Mouse (Mus musculus): ENCODE data around the gene Tcp11.

Gene Tcp11

GRCm38 (mm10) chr17:28040620-28041019 is 39.8 kb downstream of the Tcp11 start:
- no peak for DNase-seq (ENCODE audit: low spot score in 2 of 2)

DNA sequence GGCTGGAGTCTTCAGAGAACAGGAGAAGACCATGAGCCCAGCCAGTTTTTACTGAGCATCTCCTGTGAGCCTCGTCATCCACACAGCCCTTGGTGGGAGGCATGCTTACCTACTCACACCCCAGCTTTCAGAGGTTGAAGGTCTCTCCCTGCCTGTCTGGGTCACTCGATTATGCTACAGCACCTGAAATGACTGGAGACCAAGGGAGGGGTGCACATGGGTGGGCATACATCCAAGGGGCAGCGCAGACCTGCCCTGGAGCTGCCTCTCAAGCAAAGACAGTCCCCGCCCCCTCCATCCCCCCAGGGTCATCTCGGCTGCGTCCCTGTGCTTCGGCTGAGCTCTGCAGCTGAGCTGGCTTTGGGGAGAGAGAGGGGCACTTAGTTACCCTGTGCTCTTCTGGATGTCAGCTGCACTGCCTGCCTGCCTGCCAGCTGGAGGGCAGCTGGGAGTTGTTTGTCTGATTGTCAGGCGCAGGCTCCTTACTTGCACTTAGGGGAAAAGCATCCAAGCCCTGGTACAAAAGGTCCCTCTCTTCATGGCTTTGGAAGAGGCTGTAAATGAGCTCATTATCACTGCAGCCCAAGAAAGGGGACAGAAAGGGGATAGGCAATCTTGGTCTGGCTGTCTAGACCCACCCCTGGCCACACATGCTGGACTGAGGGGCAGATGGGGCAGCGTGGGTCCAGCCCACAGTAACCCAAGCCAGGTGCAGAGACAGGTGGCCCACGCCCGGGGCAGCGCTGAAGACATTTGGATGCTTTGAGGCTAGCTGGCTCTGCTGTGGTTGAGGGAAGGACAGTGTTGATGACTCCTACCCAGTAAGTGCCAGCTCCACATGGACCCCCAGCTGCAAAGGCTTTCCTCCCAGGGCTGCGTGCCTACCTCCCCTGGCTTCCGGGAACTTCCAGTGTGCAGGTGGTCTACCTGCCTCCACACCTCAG is 43.4 kb downstream of the Tcp11 start:
- DNase-seq (ENCODE audit: low spot score in 2 of 2): no peak

DNA sequence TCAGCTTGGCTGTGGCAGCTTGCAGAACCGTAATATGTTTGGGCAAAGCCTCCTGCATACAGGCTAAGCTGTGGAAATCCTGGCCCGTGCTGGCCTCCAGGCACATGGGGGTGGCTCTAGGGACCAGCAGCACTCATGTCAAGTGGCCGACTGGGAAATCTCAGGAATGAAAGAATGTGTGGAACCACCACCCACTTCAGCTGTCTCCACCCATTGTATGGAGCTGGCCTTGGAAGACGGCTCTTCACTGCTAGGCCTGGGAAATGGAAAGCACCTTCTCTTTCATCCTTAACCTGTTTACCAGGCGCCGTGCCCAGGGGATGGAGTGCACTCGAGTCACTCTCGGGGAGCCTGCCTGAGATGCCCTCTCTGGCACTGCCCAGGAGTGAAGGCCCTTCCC is 45.5 kb downstream of the Tcp11 start:
- no peak for DNase-seq (ENCODE audit: low spot score in 2 of 2)

GRCm38 (mm10) chr17:28033046-28033580 is 47.3 kb downstream of the Tcp11 start:
- no peak for DNase-seq (ENCODE audit: low spot score in 2 of 2)

DNA sequence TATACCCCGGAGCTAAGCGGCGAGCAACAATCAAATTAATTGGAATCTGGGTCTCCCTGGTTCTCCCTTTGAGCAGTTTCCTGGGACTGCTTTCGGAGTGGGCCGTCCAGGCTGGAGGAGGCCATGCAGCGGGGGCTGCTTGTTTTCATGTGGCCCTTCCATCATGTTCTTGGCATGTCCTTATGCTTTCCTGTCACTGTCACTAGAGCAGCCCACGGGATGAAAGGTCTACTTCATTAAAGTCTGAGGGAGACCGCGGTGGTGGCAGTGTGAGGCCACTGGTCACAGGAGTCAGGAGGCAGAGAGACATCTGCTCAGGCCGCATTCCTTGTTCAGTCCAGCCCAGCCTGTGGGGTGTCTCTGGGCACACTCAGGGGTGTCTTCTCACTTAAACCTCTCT is 48.2 kb downstream of the Tcp11 start:
- DNase-seq (ENCODE audit: low spot score in 2 of 2): no peak

- DNase-seq (ENCODE audit: low spot score in 2 of 2): no peak
Measured at GRCm38 (mm10) chr17:28031281-28031941, 49.0 kb downstream of the Tcp11 start.

- DNase-seq (ENCODE audit: low spot score in 2 of 2): no peak
Measured at GRCm38 (mm10) chr17:28030446-28030845, 50.0 kb downstream of the Tcp11 start.

DNA sequence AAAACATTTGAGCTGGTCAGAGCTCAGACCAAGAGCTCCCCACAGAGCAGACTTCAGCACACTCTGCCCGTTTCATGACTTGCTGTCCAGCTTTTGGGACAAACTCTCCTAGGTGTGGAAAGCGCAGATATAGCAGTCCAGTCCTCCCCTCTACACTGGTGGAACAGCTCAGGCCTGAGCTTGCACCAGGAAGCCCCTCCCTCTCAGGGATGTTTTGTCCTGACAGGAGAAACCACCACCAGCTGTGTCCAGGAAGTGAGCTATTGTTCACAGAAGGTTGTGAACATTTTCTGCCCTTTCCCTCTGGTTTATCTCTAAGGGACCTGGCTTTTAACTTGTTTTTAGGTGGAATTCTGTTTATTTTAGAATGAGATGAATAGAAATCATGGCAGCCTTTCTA is 51.1 kb downstream of the Tcp11 start:
- no peak for DNase-seq (ENCODE audit: low spot score in 2 of 2)

DNA sequence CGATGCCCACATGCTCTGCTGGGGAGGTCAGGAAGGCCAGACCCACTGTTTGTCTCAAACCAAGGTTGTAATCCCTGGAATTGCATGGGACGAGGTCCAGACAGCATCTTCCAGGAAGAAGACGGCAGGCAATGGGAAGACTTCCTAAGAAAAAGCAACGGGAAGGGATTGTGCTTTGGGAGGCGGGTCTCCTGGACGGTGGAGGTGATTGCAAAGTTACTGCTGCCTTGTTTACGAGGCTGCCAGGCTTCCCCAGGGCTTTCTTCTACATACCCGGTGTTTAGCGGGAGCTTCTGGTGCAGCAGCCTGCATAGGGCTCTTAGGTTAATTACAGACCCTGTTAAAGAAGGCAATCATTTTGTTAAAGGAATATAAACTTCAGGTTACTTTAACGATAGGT is 52.2 kb downstream of the Tcp11 start:
- DNase-seq (ENCODE audit: low spot score in 2 of 2): no peak

GRCm38 (mm10) chr17:28027197-28027596 is 53.2 kb downstream of the Tcp11 start:
- no peak for DNase-seq (ENCODE audit: low spot score in 2 of 2)

DNA sequence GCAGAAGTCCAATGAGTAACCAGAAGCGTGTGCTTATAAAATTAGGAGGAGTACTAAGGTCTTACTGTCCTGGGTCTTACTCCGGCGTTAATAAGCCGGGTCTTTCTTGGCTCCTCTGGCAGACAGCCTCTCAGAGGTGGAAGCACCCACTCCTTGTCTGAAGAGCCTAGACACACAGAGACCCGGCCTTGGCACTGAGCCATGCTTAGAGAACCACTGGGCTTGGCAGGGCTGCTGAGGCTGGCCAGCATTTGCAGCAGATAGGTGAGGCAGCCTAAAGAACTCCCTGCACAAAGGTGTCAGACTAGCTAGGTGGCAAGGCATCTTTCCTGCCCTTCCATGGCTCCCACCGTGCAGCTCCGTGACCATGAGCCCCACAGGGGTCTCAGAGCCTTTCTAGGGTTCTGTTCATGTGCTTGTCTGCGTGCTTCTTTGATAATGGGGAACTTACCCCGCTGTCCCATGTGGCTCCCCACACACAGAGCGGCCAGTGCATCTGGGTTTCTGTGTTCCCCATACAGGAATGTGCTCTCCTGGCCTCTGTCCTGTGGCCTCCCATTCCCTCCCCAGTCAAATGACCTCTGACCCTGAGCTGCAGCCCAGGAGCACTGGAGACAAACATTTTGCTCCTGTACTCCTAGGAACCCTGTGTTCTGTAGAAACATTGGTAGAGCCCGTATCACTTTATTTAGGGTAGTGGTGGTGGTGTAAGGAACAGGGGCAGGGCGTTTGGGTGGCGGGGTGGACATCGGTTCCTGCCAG is 54.1 kb downstream of the Tcp11 start:
- DNase-seq (ENCODE audit: low spot score in 2 of 2): no peak

DNA sequence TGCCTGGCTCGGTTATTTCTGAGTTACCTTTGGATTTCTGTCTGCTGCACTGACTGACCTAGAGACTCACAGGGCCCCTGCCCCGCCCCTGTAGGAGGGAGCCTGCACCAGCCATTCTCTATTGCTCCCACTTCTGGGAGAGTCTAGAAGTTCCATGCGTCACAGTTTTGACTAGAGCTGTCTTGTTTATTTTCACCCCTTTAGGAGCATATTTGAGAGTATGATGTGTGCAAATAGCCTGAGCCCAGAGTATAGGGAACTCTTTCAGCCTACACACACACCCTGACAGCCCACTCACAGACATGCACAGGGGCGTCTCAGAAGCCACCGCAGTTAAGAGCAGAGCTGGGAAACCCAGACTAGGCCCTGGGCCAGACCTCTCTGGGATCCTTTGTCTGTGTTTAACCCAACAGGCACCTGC is 54.9 kb downstream of the Tcp11 start:
- DNase-seq (ENCODE audit: low spot score in 2 of 2): no peak

GRCm38 (mm10) chr17:28022854-28023655 is 57.4 kb downstream of the Tcp11 start:
- DNase-seq (ENCODE audit: low spot score in 2 of 2): no peak

- DNase-seq (ENCODE audit: low spot score in 2 of 2): no peak
Measured at GRCm38 (mm10) chr17:28021911-28022310, 58.5 kb downstream of the Tcp11 start.

- DNase-seq (ENCODE audit: low spot score in 2 of 2): no peak
Measured at GRCm38 (mm10) chr17:28019785-28020696, 60.4 kb downstream of the Tcp11 start.

DNA sequence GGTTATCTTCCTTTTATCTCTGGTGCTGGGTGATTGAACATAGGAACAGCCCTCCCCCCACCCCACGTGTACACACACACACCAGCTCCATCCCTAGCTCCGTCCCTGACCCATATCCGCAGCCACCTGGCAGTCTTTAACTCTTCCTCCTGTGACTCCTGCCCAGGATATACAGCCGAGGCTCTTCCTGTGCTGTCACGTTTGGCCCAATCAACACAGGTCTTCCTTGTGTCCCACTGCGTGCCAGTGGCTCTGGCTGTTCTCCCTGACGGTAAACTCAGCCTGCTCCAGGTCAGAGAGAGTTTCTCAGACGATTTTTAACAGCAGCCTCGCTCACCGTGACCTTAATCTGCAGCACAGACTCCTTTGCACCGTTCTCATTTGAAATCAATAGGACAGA is 61.7 kb downstream of the Tcp11 start:
- DNase-seq (ENCODE audit: low spot score in 2 of 2): no peak

GRCm38 (mm10) chr17:28018344-28018743 is 62.1 kb downstream of the Tcp11 start:
- no peak for DNase-seq (ENCODE audit: low spot score in 2 of 2)
